Mouse (Mus musculus): ENCODE measurements around the gene Rab11fip3. TPM values are rescaled to one million over a fixed set of nuclear protein-coding genes. Genes with fewer than 3 reads are reported as not detected.
"Not testable (repeated sequence)": the region's sequence is repeated elsewhere in the genome, so short reads cannot be mapped to it uniquely, and the experiment has no call there.

The Rab11fip3 gene
- total and polyA plus RNA-seq, 2 experiments from 2014 or later = 15.4 to 30.0 TPM

DNA sequence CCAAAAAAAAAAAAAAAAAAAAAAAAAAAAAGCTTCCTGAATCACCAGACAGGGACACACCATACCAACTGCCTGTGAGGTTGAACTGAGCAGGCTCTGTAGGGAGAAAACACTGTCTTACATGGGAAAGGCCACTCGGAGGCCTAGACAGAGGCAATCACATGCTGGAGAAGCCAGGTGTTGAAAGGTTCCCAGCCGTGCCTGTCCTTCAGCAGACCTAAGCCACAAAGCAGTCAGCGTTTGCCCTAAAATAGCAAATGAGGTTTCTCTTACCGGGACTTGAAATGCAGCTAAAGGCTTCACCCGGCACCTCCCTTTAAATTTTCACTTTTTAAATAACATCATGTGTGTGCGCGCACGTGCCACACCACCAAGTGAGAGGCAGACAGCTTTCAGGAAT is 21.2 kb downstream of the Rab11fip3 start:
- TF ChIP-seq CTCF (IDR thresholded peaks at IDR 0.05; ENCODE audit: low read depth) = no peak
- DNase-seq (no peak), ATAC-seq (no peak)
- H3K9ac ChIP-seq = no peak overlapping the region
- H3K9me3 ChIP-seq (ENCODE audit: low read length) = no peaks in the 10 kb centered on the region
- H3K27me3 ChIP-seq (ENCODE audit: insufficient read depth, low read length) = no peaks in the 10 kb centered on the region
- no peak overlapping the region for H3K4me2 ChIP-seq (ENCODE audit: low read depth)
- H3K36me3 ChIP-seq (ENCODE audit: insufficient read depth) = no peaks in the 10 kb centered on the region
- H3K4me1 ChIP-seq (ENCODE audit: insufficient read depth) = 0 out of 2 replicates have a peak, but pooled peaks cover 2% of the 10 kb centered on the region
- no peak overlapping the region for H3K27ac ChIP-seq (ENCODE audit: low read depth, low read length)
- no peak overlapping the region for H3K4me3 ChIP-seq (ENCODE audit: low read depth, low read length)
- 80% methylated on average over 8 of the region's 8 CpGs for WGBS

DNA sequence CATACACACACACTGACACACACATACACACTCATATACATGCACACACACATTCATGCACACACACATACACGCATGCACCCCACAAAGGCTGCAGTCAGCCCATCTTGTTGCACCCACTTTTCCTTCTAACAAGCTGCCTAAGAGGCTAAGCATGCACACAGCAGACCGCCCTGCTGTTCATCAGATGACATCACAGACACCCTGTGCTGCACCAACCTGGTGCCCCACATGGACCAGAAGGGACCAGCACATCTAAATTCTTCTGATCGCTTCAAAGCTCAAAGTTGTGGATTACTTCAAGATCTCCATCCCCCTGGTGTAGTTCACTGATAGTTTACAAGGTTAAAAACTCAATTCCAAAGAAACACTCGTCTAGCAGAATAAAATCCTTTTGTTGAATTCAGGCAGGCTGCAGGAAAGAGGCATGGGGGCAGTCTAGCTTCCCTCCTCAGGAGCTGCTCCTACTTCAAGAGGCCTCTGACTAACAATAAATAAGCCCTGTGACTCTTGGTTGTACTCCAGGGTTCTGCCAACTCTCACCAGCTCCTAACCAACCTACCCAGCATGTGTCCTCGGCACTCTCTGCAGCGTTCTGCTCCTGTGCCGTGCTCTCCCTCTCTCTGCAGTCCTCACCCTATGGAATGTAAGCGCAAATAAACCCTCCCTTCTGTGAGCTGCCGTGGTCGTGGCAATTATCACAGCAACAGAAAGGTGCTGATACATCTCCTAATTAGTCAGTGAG is 22.9 kb downstream of the Rab11fip3 start:
- peaks cover 10% of the 10 kb centered on the region; the same call in 1 of the 2 replicates for H3K4me1 ChIP-seq (ENCODE audit: insufficient read depth)
- TF ChIP-seq CTCF (IDR thresholded peaks at IDR 0.05; ENCODE audit: low read depth) = no peak
- H3K27ac ChIP-seq (ENCODE audit: low read depth, low read length) = no peak overlapping the region
- H3K9ac ChIP-seq = 0 out of 2 replicates have a peak overlapping the region, but pooled peaks have one; percentile 14
- no peaks in the 10 kb centered on the region for H3K9me3 ChIP-seq (ENCODE audit: low read length)
- no peak overlapping the region for H3K4me2 ChIP-seq (ENCODE audit: low read depth)
- WGBS = 61% methylated on average over 10 of the region's 10 CpGs
- no peaks in the 10 kb centered on the region for H3K36me3 ChIP-seq (ENCODE audit: insufficient read depth)
- H3K27me3 ChIP-seq (ENCODE audit: insufficient read depth, low read length) = no peaks in the 10 kb centered on the region
- no peak overlapping the region for H3K4me3 ChIP-seq (ENCODE audit: low read depth, low read length)
- no peak for ATAC-seq
- peak; percentile 26 for DNase-seq

DNA sequence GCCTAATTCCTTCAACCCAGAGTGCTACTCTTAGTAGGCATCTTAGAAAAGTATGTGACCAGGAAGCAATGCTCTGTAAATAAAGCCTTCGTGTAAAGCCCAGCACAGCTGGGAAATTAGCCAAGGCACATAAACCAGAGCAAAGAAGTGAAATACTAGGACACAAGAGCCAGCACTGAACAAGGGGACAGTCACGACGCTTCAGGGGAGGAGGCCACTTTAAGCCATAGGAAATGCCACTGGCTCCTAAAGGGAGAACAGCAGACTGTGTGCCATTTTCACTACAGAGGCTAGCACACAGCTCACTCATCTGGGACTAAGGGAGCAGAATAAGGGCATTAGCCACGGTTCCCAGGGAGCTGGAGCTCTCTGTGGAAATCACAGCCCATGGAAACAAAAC is 24.1 kb downstream of the Rab11fip3 start:
- H3K4me2 ChIP-seq (ENCODE audit: low read depth) = no peak overlapping the region
- H3K4me1 ChIP-seq (ENCODE audit: insufficient read depth) = peaks cover 10% of the 10 kb centered on the region; the same call in 1 of the 2 replicates
- 32% methylated on average over 4 of the region's 4 CpGs for WGBS
- DNase-seq (no peak), ATAC-seq (no peak)
- H3K4me3 ChIP-seq (ENCODE audit: low read depth, low read length) = no peak overlapping the region
- no peaks in the 10 kb centered on the region for H3K9me3 ChIP-seq (ENCODE audit: low read length)
- H3K27ac ChIP-seq (ENCODE audit: low read depth, low read length) = no peak overlapping the region
- H3K9ac ChIP-seq = no peak overlapping the region
- TF ChIP-seq CTCF (IDR thresholded peaks at IDR 0.05; ENCODE audit: low read depth) = no peak
- no peaks in the 10 kb centered on the region for H3K27me3 ChIP-seq (ENCODE audit: insufficient read depth, low read length)
- no peaks in the 10 kb centered on the region for H3K36me3 ChIP-seq (ENCODE audit: insufficient read depth)

DNA sequence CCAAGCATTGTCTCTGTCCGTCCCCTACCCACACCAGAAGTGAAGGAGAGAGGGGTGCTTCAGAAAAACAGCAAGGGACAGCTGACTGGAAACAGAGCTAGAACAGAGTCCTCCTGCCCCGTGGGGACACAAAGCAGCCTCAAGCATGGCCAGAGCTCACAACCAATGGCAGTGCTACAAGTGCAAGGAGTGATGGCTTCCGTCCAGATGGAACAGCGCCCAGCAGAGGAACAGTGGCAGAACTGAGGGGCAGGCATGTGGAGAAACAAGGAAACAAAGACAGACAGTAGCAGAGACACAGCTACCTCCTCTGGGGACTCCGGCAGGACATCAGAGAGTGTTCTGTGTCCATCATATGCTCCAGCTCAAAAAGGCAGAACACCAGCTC is 26.1 kb downstream of the Rab11fip3 start:
- no peaks in the 10 kb centered on the region for H3K9me3 ChIP-seq (ENCODE audit: low read length)
- no peaks in the 10 kb centered on the region for H3K27me3 ChIP-seq (ENCODE audit: insufficient read depth, low read length)
- peak overlapping the region; percentile 21; the same call in 1 of the 2 replicates for H3K4me2 ChIP-seq (ENCODE audit: low read depth)
- DNase-seq (peak; percentile 81), ATAC-seq (peak; percentile 88)
- peak overlapping the region; percentile 87 for H3K27ac ChIP-seq (ENCODE audit: low read depth, low read length)
- no peaks in the 10 kb centered on the region for H3K36me3 ChIP-seq (ENCODE audit: insufficient read depth)
- H3K4me3 ChIP-seq (ENCODE audit: low read depth, low read length) = no peak overlapping the region
- 22% methylated on average over 5 of the region's 5 CpGs for WGBS
- H3K4me1 ChIP-seq (ENCODE audit: insufficient read depth) = peaks cover 10% of the 10 kb centered on the region; the same call in 1 of the 2 replicates
- H3K9ac ChIP-seq = peak overlapping the region; percentile 33
- TF ChIP-seq CTCF (IDR thresholded peaks at IDR 0.05; ENCODE audit: low read depth) = peak; percentile 37

DNA sequence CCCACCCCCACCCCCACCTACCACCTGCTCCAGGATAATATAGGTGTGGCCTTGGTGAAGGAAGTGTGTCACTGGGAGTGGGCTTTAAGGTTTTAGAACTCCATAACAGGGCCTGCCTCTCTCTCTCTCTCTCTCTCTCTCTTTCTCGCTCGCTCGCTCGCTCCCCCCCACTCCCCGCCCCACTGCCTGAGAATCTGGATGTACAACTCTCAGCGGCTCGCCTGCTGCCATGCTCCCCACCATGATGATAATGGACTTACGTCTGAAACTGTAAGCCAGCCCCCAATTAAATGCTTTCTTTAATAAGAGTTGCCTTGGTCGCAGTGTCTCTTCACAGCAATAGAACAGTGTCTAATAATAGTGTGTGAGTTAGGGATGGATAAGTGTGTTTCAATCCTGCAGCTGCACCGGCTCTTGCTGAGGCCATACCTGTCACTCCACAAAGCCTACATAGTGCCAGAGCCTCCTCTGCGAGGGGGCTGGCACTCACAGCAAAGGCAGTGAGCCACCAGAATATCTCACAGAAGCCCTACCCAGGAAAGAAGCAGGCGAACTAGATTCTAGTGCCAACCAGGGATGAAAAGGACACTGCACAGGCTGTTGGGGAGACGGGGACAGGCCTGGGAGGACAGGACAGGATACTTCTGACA is 26.6 kb downstream of the Rab11fip3 start:
- peaks cover 10% of the 10 kb centered on the region; the same call in 1 of the 2 replicates for H3K4me1 ChIP-seq (ENCODE audit: insufficient read depth)
- 13% methylated on average over 13 of the region's 13 CpGs for WGBS

DNA sequence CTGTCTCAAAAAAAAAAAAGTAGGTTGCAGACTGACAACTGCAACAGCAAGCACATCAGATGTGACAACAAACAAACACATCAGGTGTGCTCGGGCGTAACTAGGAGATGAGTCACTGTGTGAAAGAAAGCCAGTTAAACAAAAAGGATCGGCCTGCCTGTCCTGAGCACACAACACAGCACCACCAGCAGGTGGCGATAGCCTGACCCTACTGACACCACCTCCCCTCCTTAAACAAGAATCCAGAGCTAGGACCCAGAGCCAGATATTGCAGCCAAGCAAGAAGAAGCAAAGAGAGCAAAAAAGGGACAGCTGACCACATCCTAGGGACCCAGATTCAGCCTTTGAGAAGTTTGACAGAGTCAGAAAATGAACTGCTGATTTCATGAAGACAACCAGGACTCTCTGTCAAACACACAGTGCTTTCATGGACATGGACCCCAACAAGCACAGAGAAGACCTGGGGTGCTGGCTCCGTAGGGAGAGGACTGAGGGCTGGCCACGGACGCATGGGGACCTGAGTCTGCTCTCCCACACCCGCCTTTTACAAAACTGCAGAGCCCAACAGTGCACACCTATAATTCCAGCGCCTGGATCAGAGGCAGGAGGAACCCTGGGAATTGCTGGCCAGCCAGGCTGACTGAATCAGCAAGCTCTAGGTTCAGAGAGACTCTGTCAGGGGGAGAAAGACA is 28.1 kb downstream of the Rab11fip3 start:
- Histone ChIP-seq H3K9ac (no peak overlapping the region), H3K27ac (ENCODE audit: low read depth, low read length) (no peak overlapping the region), H3K4me3 (ENCODE audit: low read depth, low read length) (no peak overlapping the region), H3K27me3 (ENCODE audit: insufficient read depth, low read length) (no peaks in the 10 kb centered on the region), H3K4me1 (ENCODE audit: insufficient read depth) (peaks cover 10% of the 10 kb centered on the region; the same call in 1 of the 2 replicates), H3K4me2 (ENCODE audit: low read depth) (no peak overlapping the region), H3K36me3 (ENCODE audit: insufficient read depth) (0 out of 2 replicates have a peak, but pooled peaks cover 3% of the 10 kb centered on the region), H3K9me3 (ENCODE audit: low read length) (no peaks in the 10 kb centered on the region)
- WGBS = 49% methylated on average over 9 of the region's 9 CpGs
- peak; percentile 81 for TF ChIP-seq CTCF (IDR thresholded peaks at IDR 0.05; ENCODE audit: low read depth)
- ATAC-seq (0 out of 2 replicates have a peak, but pooled peaks have one; percentile 28), DNase-seq (peak; percentile 55)

More for the DNA sequence above, 26.6 kb downstream of the Rab11fip3 start:
- Histone ChIP-seq H3K9ac (peak overlapping the region; percentile 33), H3K9me3 (ENCODE audit: low read length) (no peaks in the 10 kb centered on the region), H3K27me3 (ENCODE audit: insufficient read depth, low read length) (no peaks in the 10 kb centered on the region), H3K27ac (ENCODE audit: low read depth, low read length) (peak overlapping the region; percentile 87), H3K4me3 (ENCODE audit: low read depth, low read length) (no peak overlapping the region), H3K36me3 (ENCODE audit: insufficient read depth) (no peaks in the 10 kb centered on the region), H3K4me2 (ENCODE audit: low read depth) (peak overlapping the region; percentile 21; the same call in 1 of the 2 replicates)
- no peak for TF ChIP-seq CTCF (IDR thresholded peaks at IDR 0.05; ENCODE audit: low read depth)
- peak; percentile 65 for DNase-seq
- ATAC-seq = peak; percentile 85

DNA sequence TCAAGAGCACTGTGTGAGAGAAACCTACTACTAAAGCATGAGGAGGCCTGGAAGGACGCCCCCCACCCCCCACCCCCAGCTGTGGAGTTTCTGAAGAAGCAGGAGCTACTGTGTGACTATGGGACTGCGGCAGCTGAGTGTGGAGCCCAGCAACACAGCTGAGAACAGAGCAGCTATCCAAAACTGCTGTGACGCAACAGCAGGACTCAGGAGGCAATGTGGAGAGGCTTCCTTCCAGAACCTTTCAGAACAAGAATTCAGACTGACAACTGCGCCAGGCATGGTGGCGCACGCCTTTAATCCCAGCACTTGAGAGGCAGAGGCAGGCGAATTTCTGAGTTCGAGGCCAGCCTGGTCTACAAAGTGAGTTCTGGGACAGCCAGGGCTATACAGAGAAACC is 28.6 kb downstream of the Rab11fip3 start:
- not testable (repeated sequence) for H3K9ac ChIP-seq; H3K27ac ChIP-seq (ENCODE audit: low read depth, low read length); H3K9me3 ChIP-seq (ENCODE audit: low read length); H3K36me3 ChIP-seq (ENCODE audit: insufficient read depth); H3K4me2 ChIP-seq (ENCODE audit: low read depth); ATAC-seq; H3K27me3 ChIP-seq (ENCODE audit: insufficient read depth, low read length); DNase-seq; H3K4me3 ChIP-seq (ENCODE audit: low read depth, low read length)
- peaks cover 10% of the 10 kb centered on the region; the same call in 1 of the 2 replicates for H3K4me1 ChIP-seq (ENCODE audit: insufficient read depth)
- 89% methylated on average over 8 of the region's 8 CpGs for whole genome bisulfite sequencing
